Mouse (Mus musculus) hindbrain, embryonic 11.5 days (tissue): ENCODE data around the gene Rnf19b. TPM values are rescaled to one million over a fixed set of nuclear protein-coding genes. Genes with fewer than 3 reads are reported as not detected.

Source experiments
- ATAC-seq: fragments of 200-750 bp; cut with Nextera tagmentation; 2 replicates; pipeline ENCODE4 v1.8.0; 2017; ENCODE audit warnings: mild to moderate bottlenecking, moderate TSS enrichment, moderate library complexity; ENCODE audit not compliant: low FRiP score
- DNase-seq: peaks from one replicate; pipeline ENCODE4 v3.0.0-alpha.2; 2015; ENCODE audit warnings: low spot score
- H3K27ac ChIP-seq: fragments of 300-500 bp; sonication (generic); 2 replicates; pipeline ENCODE4 v1.5.1; 2014; ENCODE audit warnings: mild to moderate bottlenecking, low read depth, low read length
- H3K27me3 ChIP-seq: fragments of 300-500 bp; sonication (generic); 2 replicates; pipeline ENCODE4 v1.6.1; 2014; ENCODE audit warnings: mild to moderate bottlenecking, low read length, moderate library complexity, mixed read lengths; ENCODE audit not compliant: control insufficient read depth, insufficient read depth
- H3K36me3 ChIP-seq: fragments of 300-500 bp; sonication (generic); 2 replicates; pipeline ENCODE4 v1.6.1; 2014; ENCODE audit warnings: mild to moderate bottlenecking, low read length, moderate library complexity, mixed read lengths; ENCODE audit not compliant: control insufficient read depth, insufficient read depth
- H3K4me1 ChIP-seq: fragments of 300-500 bp; sonication (generic); replicated peaks from 2 replicates; pipeline ENCODE4 v1.6.1; 2014; ENCODE audit warnings: low read length, mixed read lengths; ENCODE audit not compliant: control insufficient read depth, insufficient read depth
- H3K4me2 ChIP-seq: fragments of 300-500 bp; sonication (generic); replicated peaks from 2 replicates; pipeline ENCODE4 v1.6.1; 2014; ENCODE audit warnings: mild to moderate bottlenecking, low read depth, low read length
- H3K4me3 ChIP-seq: fragments of 300-500 bp; sonication (generic); 2 replicates; pipeline ENCODE4 v1.5.1; 2014; ENCODE audit warnings: low read depth, low read length
- H3K9ac ChIP-seq: fragments of 300-500 bp; sonication (generic); 2 replicates; pipeline ENCODE4 v1.6.1; 2014; ENCODE audit warnings: low read depth, low read length
- H3K9me3 ChIP-seq: fragments of 300-500 bp; sonication (generic); 2 replicates; pipeline ENCODE4 v1.6.1; 2016; ENCODE audit warnings: low read length; ENCODE audit not compliant: control insufficient read depth
- WGBS: fragments of 180-500 bp; shearing (Covaris S2); extraction: QIAGEN DNeasy Blood & Tissue Kit; methylation state at CpG from one replicate; pipeline ENCODE4 v1.1.7; 2014; 5-methylcytosine and 5-hydroxymethylcytosine counted together
- polyA plus RNA-seq: library from polyadenylated mRNA; unstranded; fragments of >200 nt; fragmentation: Nextera tagmentation; extraction: Ambion mirVana; gene quantifications from 2 replicates; pipeline ENCODE4 v1.2.1, GENCODE M21; 2014

Rnf19b gene
- polyA plus RNA-seq = 10.7 and 11.1 TPM in 2 replicates

DNA sequence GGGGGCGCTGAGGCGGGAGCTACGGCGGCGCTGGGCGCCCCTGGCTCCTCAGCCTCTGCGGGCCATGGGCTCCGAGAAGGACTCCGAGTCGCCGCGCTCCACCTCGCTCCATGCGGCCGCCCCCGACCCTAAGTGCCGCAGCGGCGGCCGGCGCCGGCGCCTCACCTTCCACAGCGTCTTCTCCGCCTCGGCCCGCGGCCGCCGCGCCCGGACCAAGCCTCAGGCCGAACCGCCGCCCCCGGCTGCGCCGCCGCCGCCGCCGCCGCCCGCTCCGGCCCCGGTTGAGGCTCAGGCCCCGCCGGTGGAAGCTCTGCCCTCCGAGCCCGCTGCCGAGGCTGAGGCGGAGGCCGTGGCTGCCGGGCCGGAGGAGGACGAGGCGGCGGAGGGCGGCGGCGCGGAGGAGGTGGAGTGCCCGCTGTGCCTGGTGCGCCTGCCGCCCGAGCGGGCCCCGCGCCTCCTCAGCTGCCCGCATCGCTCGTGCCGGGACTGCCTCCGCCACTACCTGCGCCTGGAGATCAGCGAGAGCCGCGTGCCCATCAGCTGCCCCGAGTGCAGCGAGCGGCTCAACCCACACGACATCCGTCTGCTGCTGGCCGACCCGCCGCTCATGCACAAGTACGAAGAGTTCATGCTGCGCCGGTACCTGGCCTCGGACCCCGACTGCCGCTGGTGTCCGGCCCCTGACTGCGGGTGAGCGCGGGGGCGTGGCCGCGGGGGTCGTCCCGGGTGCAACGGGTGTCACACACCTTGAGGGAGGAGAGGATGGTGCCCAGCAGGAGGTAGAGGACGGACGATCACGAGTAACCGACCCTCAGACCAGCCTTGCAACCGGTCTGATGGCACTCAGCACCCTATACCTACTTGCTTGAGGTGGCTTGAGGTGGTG, at the start of gene Rnf19b:
TSS of gene Rnf19b (plus strand) at position 65 of the 886 bp plus-strand sequence.
- peak within 1 kb of the TSS; percentile 92 for H3K9ac ChIP-seq
- DNase-seq (peak; percentile 71), ATAC-seq (peak; percentile 58)
- H3K4me2 ChIP-seq = peak within 1 kb of the TSS; percentile 100
- peak within 1 kb of the TSS; percentile 88 for H3K4me3 ChIP-seq
- no peaks in the 10 kb centered on the region for H3K27me3 ChIP-seq
- peaks cover 6% of the 10 kb centered on the region; the same call in 1 of the 2 replicates for H3K4me1 ChIP-seq
- H3K36me3 ChIP-seq = no peaks in the 10 kb centered on the region
- peak within 1 kb of the TSS; percentile 90 for H3K27ac ChIP-seq
- no peaks in the 10 kb centered on the region for H3K9me3 ChIP-seq
- under 1% methylated on average over 78 of the region's 107 CpGs for WGBS

DNA sequence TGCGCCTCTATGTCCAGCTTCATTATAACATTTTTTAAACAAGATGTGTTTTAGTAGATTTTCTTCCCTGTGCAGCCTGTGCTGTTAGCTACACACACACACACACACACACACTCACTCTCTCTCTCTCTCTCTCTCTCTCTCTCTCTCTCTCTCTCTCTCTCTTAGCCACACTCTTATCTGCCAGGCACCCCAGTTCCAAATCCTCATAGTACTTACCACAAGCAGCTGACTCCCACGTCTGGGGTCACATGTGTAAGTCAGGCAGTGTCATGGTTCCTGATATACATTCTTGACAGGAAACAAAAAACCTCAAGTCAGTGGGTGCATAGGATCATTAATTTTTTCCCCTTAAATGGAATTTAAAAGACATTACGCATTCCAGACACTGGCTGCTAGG, 49.4 kb upstream of the Rnf19b start:
- H3K9ac ChIP-seq = no peak overlapping the region
- no peaks in the 10 kb centered on the region for H3K27me3 ChIP-seq
- no peak overlapping the region for H3K27ac ChIP-seq
- H3K4me2 ChIP-seq = no peak overlapping the region
- H3K4me3 ChIP-seq = no peak overlapping the region
- DNase-seq (no peak), ATAC-seq (no peak)
- WGBS = 83% methylated on average over 3 of the region's 3 CpGs
- peaks cover 6% of the 10 kb centered on the region for H3K36me3 ChIP-seq
- no peaks in the 10 kb centered on the region for H3K9me3 ChIP-seq
- no peaks in the 10 kb centered on the region for H3K4me1 ChIP-seq

DNA sequence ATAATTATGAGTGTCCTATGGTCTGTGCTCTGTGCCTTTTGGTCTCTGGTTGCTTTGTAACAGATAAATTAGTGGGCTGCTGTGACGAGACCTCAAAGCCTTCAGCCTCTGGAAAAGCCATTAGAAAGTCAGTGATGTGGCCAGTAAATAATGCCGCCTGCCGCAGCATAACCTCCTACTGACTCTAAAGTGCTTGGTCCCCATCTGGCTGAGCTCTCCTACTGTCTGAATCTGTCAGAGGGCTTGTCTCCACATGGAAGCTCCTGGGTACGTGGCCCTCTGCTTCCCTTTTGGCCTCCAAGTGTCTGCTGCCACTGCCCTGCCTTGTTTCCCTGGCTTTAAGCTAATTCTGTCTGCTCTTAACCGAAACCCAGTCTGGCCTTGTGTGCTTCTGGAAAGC, 48.5 kb upstream of the Rnf19b start:
- 65% methylated on average over 5 of the region's 5 CpGs for WGBS
- Histone ChIP-seq H3K4me2 (no peak overlapping the region), H3K36me3 (peaks cover 6% of the 10 kb centered on the region)

DNA sequence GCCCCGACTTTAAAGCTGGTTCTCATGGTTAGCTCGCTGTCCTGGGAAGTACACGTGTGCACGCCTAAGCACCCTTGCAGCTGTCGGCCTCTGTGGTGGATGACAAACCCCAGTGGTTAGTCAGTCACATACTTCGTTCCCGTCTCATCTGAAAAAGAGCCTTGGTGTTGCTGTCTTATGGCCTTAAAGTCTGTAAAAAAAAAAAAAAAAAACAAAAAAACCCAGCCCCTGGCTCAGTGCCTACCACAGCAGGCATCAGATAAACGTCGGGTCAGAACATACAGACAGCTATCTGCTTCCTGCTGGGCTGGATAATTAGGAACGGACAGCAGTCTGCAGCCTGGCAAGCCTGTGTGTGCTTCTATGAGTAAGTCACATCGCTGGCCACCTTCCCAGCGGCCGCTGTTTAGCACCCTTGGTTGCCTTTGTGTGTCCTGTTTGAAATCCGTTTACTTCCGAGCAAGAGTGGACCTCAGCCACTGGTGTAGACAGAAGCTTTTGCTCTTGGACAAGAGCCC, 46.4 kb upstream of the Rnf19b start:
- no peak overlapping the region for H3K27ac ChIP-seq
- H3K4me3 ChIP-seq = no peak overlapping the region
- peaks cover 6% of the 10 kb centered on the region for H3K36me3 ChIP-seq
- no peak overlapping the region for H3K9ac ChIP-seq
- no peaks in the 10 kb centered on the region for H3K9me3 ChIP-seq
- no peaks in the 10 kb centered on the region for H3K4me1 ChIP-seq
- 46% methylated on average over 15 of the region's 15 CpGs for WGBS
- ATAC-seq = no peak
- no peak overlapping the region for H3K4me2 ChIP-seq
- no peak for DNase-seq
- no peaks in the 10 kb centered on the region for H3K27me3 ChIP-seq

More for the DNA sequence above, 48.5 kb upstream of the Rnf19b start:
- Histone ChIP-seq H3K9ac (no peak overlapping the region), H3K27ac (no peak overlapping the region), H3K9me3 (no peaks in the 10 kb centered on the region), H3K4me1 (no peaks in the 10 kb centered on the region), H3K27me3 (no peaks in the 10 kb centered on the region), H3K4me3 (no peak overlapping the region)
- no peak for DNase-seq
- ATAC-seq = no peak

DNA sequence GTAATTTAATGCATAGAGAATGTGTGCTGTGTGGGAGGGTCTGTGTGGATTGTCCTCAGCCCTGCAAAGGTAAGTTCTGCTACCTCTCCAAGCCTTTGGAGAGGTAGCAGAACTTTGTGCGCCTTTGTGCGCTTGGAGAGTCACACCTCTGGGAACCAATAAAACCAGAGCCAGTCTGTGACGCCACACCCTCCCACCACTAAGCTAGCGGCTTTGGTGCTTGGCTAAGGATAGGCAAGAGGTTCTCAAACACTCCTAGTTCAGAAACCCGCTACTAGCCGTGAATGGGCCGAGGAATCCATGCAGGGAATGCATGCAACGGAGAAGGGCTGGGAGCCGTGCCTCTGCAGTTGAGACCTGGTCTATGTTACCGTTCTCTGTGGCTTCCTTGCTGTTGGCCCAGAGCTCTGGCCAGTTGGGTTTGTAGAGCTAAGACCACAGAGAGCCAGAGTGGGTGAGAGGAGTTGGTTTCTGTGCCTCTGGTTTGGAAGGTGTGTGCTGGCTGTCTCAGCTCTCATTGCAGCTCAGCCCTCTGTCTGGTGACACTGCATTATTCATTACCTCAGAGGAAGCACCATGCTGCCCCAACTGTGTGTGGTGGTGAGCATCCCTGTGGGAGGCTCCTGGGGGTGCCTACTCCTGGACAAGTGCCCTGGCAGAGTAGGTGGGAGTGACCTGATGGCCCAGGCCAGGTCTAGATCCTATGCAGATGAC, 44.8 kb upstream of the Rnf19b start:
- H3K27me3 ChIP-seq = no peaks in the 10 kb centered on the region
- H3K27ac ChIP-seq = no peak overlapping the region
- no peaks in the 10 kb centered on the region for H3K4me1 ChIP-seq
- H3K4me3 ChIP-seq = no peak overlapping the region
- H3K9ac ChIP-seq = no peak overlapping the region
- peaks cover 3% of the 10 kb centered on the region; the same call in 1 of the 2 replicates for H3K36me3 ChIP-seq
- H3K4me2 ChIP-seq = no peak overlapping the region
- ATAC-seq = no peak
- whole genome bisulfite sequencing = 62% methylated on average over 10 of the region's 10 CpGs
- H3K9me3 ChIP-seq = no peaks in the 10 kb centered on the region
- DNase-seq = no peak

DNA sequence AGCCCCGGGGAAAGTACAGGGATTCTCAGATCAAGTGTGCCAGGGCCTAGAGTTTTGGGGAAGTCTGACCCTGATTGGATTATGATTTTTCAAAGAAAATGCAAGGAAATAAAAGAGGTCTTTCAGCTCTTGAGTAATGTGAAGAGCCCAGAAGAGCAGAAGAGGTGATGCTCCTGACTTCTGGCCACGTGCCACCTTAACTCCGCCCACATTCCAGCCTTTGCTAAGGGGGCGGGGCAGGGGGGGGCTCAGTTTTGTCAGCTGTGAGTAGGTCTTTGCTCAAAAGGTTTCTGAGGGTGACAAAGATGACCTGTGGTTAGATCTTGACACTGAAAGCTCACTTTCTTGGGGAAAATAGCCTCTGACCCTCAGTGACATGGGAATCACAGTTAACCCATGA, 41.7 kb upstream of the Rnf19b start:
- no peak overlapping the region for H3K4me2 ChIP-seq
- 35% methylated on average over 4 of the region's 4 CpGs for WGBS
- H3K27ac ChIP-seq = no peak overlapping the region
- no peak overlapping the region for H3K4me3 ChIP-seq
- no peaks in the 10 kb centered on the region for H3K36me3 ChIP-seq
- H3K4me1 ChIP-seq = no peaks in the 10 kb centered on the region
- no peaks in the 10 kb centered on the region for H3K27me3 ChIP-seq
- ATAC-seq = no peak
- no peak for DNase-seq
- H3K9ac ChIP-seq = no peak overlapping the region
- H3K9me3 ChIP-seq = no peaks in the 10 kb centered on the region

DNA sequence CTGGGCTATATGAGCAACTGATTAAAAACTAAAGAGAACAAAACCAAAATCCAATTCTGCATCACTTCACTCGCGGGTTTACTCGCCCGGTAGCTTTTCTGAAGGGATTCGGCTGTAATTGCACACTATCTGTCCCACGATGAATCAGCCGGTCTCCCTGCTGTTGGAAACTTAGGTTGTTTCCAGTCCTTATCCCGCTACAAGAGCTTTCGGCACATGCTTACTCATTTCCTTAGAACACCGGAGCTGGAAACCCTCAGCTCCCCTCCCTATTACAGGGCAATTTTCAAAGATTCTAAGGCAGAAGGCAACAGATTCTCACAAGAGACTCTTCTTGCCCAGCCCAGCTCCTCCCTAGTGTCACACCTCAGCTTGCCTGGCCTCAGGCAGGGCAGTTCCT, 40.9 kb upstream of the Rnf19b start:
- 90% methylated on average over 10 of the region's 10 CpGs for WGBS
- Histone ChIP-seq H3K27me3 (no peaks in the 10 kb centered on the region), H3K4me2 (no peak overlapping the region), H3K4me3 (no peak overlapping the region), H3K9ac (no peak overlapping the region), H3K9me3 (no peaks in the 10 kb centered on the region), H3K4me1 (no peaks in the 10 kb centered on the region), H3K36me3 (no peaks in the 10 kb centered on the region), H3K27ac (no peak overlapping the region)
- ATAC-seq (no peak), DNase-seq (no peak)

DNA sequence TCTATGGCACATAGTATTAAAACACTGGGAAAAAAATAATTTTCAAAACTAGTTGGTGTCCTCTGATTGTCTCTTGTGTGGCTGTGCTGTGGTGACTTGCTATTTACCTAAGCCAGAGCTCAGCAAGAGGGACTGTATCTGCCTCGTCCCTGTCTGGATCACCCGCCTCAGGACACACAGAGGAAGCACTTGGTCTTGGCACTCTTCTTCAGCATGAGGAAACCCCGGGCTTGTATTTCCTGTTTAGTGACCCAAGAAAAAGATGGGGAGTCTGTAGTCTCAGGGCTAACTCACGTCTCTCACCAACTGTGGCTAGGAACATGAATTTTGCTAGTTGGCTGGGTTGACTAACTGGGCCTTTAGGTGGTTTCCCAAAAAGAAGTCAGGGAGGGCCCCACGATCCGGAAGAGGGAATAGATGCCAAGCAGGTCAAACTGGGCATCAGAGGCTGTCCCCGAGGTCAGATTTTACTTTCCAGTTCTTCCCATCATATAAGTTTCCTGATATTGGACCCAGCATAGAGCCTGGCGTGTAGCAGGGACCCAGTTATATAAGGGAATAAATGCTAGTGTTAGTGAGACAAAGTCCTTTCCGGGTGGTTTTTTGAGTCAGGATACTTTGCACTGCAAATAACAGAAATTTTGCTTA, 39.2 kb upstream of the Rnf19b start:
- no peak for DNase-seq
- 86% methylated on average over 9 of the region's 9 CpGs for WGBS

More for the DNA sequence above, 39.2 kb upstream of the Rnf19b start:
- no peaks in the 10 kb centered on the region for H3K36me3 ChIP-seq
- no peak for ATAC-seq
- no peaks in the 10 kb centered on the region for H3K27me3 ChIP-seq
- H3K4me1 ChIP-seq = no peaks in the 10 kb centered on the region
- H3K4me2 ChIP-seq = no peak overlapping the region
- no peak overlapping the region for H3K27ac ChIP-seq
- H3K4me3 ChIP-seq = no peak overlapping the region
- no peak overlapping the region for H3K9ac ChIP-seq
- no peaks in the 10 kb centered on the region for H3K9me3 ChIP-seq
